Mouse (Mus musculus): Measurements from ENCODE around the gene Ppa2.

GRCm38 (mm10) chr3:133382147-133382546, 72.2 kb downstream of the Ppa2 start:
- no peak for TF ChIP-seq CTCF (IDR thresholded peaks at IDR 0.05; ENCODE audit: extremely low read depth, insufficient read depth, insufficient read length, insufficient replicate concordance)
- no peak for TF ChIP-seq POLR2A (IDR thresholded peaks at IDR 0.05; ENCODE audit: low read depth, low read length)
